Mouse (Mus musculus) ovary, adult 18-20 months (tissue): Measurements from ENCODE around the gene Noct.
"Not testable (repeated sequence)": the region's sequence is repeated elsewhere in the genome, so short reads cannot be mapped to it uniquely, and the experiment has no call there.

Source experiments
- DNase-seq: peaks from one replicate; pipeline ENCODE4 v3.0.0; 2022; ENCODE audit warnings: low spot score, mixed read lengths

The Noct gene

GRCm38 (mm10) chr3:51204897-51205296, 19.4 kb upstream of the Noct start:
- DNase-seq, result no peak

- DNase-seq, result no peak
Observed at GRCm38 (mm10) chr3:51206521-51206920, 17.7 kb upstream of the Noct start.

GRCm38 (mm10) chr3:51208633-51209032, 15.6 kb upstream of the Noct start:
- no peak for DNase-seq

GRCm38 (mm10) chr3:51209503-51210314, 14.5 kb upstream of the Noct start:
- no peak for DNase-seq

GRCm38 (mm10) chr3:51210485-51210884, 13.8 kb upstream of the Noct start:
- no peak for DNase-seq

GRCm38 (mm10) chr3:51213111-51213510, 11.1 kb upstream of the Noct start:
- DNase-seq, result no peak

- no peak for DNase-seq
Observed at GRCm38 (mm10) chr3:51215681-51216080, 8.6 kb upstream of the Noct start.

GRCm38 (mm10) chr3:51216351-51216750, 7.9 kb upstream of the Noct start:
- DNase-seq, result not testable (repeated sequence)

- not testable (repeated sequence) for DNase-seq
Observed at GRCm38 (mm10) chr3:51218385-51218784, 5.9 kb upstream of the Noct start.

- DNase-seq, result no peak
Observed at GRCm38 (mm10) chr3:51219213-51219612, 5.0 kb upstream of the Noct start.

- DNase-seq, result no peak
Observed at GRCm38 (mm10) chr3:51220846-51221245, 3.4 kb upstream of the Noct start.

GRCm38 (mm10) chr3:51221847-51222246, 2.4 kb upstream of the Noct start:
- DNase-seq, result no peak

- DNase-seq, result no peak
Observed at GRCm38 (mm10) chr3:51222302-51222701, 1.9 kb upstream of the Noct start.

- no peak for DNase-seq
Observed at GRCm38 (mm10) chr3:51222834-51223460, 1.3 kb upstream of the Noct start.

GRCm38 (mm10) chr3:51223556-51223955, 691 bp upstream of the Noct start:
- DNase-seq, result no peak

- DNase-seq, result no peak
Observed at GRCm38 (mm10) chr3:51225226-51225750, 1.0 kb downstream of the Noct start.

GRCm38 (mm10) chr3:51225979-51226378, 1.7 kb downstream of the Noct start:
- DNase-seq, result no peak

- no peak for DNase-seq
Observed at GRCm38 (mm10) chr3:51226601-51227000, 2.4 kb downstream of the Noct start.

GRCm38 (mm10) chr3:51228038-51228820, 4.0 kb downstream of the Noct start:
- DNase-seq, result no peak

GRCm38 (mm10) chr3:51228821-51229205, 4.6 kb downstream of the Noct start:
- no peak for DNase-seq

GRCm38 (mm10) chr3:51229226-51229625, 5.0 kb downstream of the Noct start:
- DNase-seq, result no peak

GRCm38 (mm10) chr3:51230146-51230835, 6.0 kb downstream of the Noct start:
- no peak for DNase-seq
